Mouse (Mus musculus) layer of hippocampus, adult 18-20 months (tissue): ENCODE data around the gene Spag9. TPM values are rescaled to one million over a fixed set of nuclear protein-coding genes. Genes with fewer than 3 reads are reported as not detected.

Source experiments
- DNase-seq, 2 experiments: peaks; one replicate each; pipeline ENCODE4 v3.0.0; 2022; ENCODE audit warnings: low spot score in 2 of 2
- total RNA-seq, 2 experiments: library from RNA; stranded (reverse); gene quantifications; 2 replicates each; pipeline ENCODE4 v1.2.3; 2021

Gene Spag9
- total RNA-seq, 2 experiments from 2014 or later: 212 to 219 TPM

DNA sequence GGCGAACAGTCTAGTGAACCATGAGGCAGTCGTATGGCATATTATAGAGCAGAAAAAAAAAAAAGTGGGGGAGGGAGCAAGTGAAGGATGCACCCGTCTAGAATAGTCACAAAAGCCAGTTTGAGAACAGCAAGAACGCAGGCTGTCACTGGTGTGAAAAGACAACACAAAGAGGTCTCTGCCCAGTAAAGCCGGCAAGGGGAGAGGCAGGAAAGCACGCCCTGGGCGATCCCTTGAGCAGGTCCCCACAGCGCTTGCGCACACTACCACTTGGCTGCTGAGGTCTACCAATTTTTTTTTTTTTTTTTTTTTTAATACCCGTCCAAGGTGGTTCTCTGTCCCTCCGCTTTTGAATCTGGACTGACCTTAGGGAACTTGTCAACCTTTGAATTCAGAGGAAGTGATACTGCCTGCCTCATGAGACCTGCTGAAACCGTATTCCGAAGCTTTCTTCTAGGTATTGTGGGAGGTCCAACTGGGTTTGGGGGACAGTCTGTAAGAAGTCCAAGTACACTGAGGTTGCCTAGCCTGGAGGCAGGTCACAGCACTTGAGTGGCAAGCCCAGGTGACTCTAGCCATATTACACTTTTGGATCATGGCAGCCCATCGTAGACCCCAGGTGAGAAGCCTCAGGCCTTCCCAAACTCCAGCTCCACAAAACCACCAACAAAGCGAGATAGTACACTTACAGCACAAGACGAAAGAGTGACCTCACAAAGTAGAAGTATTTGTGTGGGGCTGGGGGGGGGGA lies 153.8 kb downstream of the Spag9 start:
- DNase-seq: no peak

DNA sequence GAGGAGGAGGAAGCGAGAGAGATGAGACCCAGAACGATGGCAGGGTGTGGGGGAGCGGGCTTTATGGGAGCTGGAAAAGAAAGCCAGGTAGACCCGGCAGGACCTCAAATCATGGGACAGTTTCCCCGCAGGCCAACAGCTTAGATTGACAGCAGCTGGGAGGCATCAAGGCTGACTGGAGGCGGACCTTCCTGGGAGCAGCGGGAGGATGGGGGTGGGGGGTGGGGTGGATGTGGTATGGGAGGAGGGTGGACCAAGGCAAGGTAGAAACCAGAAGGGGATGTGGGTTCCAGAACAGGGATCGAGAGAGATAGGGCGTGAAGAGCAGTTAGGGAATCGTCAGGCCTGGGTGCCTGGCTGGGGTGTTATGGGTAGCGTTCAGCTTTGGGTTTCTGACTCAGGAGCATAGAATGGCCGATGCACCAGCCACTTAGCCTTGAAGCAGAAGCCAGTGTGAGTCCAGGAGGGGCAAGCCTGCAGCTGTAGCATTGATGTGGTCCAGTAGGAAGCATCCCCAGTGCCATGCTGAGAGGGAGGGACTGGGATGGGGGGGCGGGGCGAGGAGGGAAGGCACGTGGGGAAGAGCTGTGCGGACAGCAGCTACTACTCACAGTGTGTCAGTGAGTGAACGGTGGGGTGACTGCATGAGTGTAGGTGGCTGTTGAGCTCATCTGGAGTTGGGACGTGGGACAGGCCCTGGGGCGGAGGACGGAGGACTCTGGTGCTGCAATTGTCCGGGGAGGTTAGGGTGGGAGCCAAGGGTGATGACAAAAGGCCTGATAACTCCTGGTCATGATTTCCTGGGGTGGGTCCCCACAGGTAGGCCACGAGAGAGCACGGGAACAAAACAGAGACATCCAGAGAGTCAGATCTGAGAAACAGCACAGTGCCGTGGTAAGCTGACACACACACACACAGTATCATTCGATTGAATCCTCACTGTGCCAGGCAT lies 154.9 kb downstream of the Spag9 start:
- no peak for DNase-seq

DNA sequence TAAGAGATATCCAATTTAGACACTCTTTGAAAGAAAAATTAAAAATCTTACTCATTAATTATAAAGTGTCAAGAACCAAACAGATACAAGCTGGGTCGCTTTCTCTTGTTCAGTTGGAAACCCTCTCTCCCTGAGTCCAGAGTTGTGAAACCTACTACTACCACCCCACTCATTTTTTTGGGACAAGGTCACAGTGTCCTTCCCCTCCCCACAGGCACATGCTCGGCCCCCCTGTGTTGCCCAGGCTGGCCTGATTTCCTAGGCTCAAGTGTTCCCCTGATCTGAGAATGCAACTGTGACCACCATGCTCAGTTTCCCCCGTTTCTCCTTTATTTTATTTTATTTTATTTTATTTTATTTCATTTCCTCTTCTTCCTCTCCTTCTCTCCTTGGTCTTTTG lies 158.3 kb downstream of the Spag9 start:
- no peak for DNase-seq

DNA sequence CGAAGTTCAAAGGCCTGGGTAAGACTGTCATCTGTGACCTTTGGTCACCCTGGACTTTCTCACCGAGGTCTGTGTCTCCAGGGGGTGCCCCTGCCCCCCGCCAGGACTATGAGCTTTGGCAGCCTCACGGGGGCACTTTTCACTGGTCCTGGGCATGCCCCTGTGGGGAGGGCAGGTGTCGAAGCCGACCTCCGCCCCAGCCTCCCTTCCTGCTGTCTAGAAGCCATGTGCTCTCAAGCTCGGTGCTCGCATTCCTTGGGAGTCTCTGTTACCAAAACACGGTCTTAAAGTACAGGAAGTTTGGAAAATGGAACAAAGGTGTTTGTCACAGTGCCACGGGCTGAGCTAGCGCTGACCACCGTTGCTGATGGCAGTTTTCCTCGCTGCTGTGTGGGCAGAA lies 162.6 kb downstream of the Spag9 start:
- no peak for DNase-seq

DNA sequence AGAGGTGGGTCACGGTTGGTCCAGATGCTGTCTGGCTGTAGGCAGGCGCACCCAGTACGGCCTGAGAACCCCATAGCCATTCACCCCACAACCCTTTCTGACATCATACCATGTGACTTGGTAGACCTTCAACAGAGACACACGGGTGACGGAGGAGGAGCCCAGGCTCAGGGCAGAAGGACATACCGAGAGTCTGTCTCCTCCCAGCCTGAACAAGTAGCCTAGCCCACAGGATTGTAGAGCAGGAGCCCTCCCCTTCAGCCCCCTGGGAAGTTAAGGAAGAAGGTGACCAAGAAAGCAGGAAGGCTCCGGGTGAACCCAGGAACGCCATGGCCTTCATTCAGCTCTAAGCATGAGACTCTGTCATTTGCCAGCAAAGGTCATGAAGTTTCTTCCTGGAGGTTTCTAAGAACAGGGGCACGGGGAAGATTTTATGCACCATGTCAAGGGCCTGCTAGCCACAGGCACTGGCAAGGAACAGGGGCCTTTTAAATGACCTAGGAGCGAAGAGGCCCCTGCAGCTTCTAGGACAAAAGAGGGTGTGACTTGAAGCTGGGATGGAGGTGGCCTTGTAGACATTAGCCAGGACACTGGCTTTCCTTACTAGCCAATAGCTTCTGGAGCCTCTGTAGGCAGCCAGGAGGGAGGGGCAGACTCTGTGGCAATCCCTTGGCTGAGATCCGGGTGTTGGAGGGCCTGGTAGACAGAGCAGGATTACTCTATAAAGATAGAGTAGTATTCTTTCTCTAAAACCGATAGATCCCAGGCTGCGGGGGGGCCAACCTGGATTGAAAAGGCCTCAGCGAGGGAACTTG lies 163.4 kb downstream of the Spag9 start:
- no peak for DNase-seq

DNA sequence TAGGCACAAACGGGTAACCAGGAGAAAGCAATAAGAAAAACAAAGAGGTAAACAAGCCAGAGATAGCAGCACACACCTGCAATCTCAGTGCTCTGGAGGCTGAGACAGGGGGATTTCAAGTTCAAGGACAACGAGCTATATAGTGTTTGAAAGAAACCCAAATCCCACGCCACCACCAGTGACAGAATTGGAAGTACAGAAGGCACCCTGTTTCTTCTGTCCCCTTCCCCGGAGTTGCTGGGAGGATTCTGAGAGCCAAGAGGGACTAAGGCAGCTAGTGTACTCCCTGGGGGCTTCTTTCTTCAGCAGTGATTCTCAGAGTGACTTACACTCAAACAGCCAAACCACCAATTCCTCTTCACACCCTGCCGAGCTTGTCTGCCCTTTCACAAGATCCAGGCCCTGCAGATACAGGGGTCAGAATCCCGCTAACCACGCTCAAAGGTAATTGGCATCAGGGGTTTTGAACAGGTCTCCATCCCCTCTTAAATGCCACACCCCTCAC lies 164.1 kb downstream of the Spag9 start:
- DNase-seq: no peak

DNA sequence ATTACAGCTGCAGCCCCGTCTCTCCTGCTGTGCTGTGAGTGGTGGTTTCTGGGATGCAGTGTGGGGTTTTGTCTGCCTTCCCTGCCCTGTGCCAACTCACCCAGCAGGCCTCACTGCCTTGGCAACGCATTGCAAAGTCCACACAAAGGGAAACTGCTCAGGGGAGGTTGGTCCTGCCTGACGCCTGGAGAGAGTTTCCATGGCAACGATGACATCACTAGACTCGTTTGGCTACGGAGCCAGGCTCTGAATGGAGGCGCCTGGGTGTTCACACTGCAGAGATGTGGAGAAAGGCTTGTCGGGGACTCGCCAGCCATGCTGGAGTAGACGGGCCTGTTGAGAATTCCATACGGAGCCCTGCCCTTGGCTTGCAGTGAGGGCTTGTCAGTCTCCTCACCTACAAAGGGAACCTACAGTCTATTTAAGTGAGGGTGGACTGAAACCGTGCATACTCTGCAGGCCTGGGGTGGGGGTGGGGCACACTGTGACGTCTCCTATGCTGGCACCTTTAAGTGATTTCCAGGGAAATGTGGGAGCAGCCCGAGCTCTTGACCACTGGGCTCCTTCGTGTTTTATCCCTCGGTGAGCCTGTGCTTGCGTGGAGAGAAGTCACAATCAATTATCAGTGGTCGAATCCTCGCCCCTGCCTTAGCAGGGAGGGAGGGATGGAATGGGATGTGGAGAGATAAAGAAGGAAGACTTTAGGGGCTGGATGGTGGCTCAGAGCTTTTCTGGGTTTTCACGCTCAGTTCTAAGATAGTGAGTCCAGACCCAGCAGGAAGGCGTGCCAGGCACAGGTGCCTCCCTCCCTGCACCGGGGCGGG lies 164.8 kb downstream of the Spag9 start:
- peak; percentile 95 to 98 for DNase-seq

DNA sequence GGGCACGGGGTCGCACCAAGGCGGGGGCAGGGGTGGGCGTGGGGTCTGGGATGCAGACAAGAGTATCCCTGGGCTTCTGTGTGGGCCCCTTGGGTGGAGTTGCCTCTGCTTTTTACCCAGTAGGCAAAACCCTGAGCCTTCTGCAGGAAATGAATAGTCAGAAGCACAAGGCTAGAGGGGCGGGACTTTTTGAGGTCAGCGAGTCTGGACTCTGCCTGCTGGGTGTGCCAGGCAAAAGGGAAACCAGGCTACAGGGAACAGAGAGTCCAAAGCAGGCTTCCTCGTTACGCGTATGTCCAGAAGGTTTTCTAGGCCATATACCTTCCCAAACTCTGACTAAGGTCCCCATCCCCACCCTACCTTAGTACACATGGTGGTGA lies 165.4 kb downstream of the Spag9 start:
- peak in 1 of 2 experiments; percentile 45 for DNase-seq

DNA sequence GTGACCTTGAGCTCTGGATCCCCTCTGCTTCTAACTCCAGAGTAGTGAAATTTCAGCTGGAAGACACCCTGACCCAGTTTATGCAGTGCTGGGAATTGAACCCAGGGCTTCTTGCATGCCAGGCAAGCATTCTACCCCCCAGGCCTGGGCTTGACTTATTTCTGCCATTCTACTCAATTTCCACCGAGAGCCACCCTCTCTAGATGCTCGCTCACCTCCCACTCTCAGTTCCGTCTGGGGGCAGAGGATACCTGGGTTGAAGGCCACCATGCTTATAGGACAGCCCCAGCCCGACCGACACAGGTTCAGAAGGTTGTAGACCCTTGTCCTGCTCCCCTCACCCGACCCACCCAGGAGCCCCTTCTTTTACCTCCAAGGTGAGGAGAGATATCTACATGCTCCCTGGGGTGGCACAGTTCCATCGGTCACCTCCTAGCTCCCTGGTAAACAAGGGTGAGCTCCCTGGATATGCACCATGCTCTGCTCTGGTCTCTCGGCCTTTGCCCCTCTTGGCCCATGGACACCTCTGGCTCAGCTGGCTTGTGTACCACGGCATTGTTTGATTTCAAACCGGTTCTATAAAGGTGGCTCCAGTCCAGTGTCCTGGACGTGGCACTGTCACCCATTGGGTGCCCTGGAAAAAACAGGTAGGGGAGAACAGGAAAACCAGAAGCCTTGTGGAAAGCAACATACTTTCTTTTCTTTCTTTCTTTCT lies 166.1 kb downstream of the Spag9 start:
- DNase-seq: no peak

DNA sequence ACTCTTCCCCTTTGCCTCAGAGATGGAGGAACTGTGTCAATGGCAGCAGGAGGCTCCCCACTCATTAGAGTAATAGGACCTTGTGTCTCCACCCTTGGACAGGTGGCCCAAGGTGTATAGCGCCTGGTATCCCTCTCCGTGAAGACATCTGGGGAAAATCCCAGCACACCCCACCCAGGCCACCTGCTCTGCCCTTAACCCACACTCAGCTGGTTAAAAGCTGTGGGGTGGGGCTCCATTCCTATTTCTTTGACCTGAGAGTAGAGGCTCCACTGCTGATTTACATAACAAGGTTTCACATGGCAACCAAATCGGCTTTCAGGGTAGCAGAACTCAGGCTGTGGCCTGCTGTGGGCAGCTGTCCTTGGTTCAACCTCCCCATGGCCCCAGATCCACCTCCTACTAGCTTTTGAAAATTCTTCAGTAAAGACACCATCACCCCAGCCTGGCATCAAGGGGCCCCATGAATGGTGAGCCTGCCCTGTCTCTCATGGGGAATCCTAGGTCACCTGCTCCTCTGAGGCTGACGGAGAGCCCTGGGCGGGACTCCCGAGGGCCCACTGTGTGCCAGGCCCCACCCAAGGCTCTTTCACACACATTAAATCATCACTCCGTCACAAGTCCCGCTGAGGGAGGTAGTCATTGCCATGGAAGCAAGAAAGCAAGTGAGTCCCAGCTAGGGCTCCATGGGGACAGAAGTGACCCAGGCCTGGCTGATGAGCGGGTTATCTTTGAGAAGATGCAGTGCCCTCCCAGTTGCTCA lies 167.3 kb downstream of the Spag9 start:
- DNase-seq: no peak

DNA sequence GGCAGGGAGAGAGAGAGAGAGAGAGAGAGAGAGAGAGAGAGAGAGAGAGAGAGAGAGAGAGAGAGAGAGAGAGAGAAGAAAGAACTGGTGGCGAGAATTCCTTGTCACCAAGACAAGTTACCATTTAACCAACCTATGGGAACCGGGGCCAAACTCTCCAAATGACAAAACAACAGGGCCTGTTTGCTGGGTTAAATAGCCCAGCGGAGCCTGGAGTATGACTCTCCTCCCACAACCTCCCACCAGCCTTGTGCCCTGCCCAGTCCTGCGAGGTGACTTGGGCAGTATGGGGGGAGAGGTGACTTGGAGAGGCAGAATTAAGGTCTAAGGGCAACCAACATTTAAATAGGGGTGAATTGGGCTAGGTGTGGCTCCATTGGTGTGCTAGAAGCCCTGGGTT lies 169.9 kb downstream of the Spag9 start:
- DNase-seq: no peak

DNA sequence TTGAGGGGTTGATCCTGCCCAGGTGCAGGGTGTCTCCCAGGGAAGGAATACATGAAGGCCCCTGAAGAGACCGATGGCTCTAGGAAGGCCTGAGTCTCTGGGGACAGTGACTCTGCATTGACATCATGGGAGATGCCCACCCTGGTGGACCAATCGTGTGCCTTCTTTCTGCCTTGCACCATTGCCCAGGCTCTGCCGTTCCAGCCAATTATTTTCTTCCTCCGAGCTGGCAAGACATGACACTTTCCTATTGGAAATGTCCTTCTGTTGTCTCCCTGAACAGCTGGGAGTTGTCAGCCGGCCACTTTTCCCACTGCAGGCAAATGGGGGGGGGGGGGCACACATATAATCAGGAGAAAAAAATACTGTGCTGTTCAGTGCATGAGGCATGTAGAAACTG lies 172.3 kb downstream of the Spag9 start:
- no peak for DNase-seq

DNA sequence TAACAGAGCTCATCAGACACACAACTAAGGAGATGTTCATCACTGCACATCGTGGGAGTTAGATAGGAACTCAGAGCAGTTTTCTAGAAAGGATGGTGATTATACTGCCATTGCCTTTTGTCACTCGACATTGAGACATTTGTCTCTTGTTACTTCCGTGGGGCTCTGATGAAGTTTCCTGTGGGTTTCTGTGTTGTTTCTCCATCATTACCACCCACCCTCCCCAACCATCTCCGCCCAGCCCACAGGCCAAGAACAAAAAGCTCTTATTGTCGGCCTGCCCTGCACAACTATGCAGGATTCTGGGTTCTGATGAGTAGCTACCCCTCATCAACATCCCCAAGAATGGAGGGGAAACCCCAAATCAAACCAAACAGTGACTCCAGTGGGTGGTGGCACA lies 173.7 kb downstream of the Spag9 start:
- no peak for DNase-seq

DNA sequence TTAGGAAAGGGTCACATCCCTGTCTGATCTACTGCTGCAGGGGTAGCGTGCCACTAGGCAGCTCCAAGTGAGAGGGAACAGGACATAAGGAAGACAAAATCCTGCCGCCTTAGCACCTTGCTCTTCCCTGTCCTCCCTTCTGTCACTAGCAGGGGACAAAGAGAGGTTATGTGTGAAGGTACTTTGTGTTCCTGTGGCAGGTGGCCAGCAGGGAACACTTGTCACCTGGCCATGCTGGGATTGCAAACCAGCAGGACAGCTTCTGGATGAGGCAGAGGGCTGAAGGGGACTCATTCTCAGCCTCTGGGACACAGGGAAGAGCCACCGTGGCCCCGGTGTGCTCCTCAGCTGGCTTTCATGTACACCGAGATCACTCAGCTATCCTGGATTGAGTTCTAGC lies 175.8 kb downstream of the Spag9 start:
- DNase-seq: no peak

DNA sequence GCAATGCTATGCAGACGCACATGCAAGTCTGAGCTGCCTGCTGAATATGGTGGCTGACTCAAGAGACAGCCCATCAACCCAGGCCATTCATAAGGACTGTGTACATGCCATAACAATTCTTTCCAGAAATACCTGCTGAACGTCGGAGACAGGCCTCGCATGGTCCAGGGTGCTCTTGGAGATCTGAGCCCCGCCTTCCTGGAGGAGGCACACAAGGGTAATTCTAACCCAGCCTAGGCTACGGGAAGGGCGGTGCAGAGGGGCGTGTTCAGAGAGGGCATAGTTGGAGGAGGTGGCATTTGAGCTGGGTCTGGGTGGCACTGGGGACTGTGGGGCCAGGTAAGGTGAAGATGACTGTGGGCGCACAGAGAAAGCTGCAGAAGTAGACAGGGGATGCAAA lies 176.3 kb downstream of the Spag9 start:
- DNase-seq: no peak

DNA sequence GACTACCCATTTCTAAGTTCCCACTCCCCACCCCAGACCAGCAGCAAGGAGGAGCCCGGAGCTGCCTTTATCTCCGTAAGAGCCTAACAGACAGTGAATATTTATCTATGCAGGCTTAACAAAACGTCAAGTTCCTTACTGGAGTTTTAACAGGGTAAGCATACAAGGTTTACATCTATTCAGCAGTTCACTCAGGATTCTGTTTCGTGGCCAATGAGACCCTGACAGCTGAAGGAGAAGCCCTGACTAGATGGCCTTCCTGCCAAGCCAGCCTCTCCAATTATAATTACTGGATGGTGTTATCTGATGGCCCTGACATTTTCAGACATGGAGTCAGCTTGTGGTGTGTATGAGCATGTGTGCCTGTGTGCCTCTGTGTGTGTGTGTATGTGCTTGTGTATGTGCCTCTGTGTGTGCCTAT lies 177.8 kb downstream of the Spag9 start:
- no peak for DNase-seq

DNA sequence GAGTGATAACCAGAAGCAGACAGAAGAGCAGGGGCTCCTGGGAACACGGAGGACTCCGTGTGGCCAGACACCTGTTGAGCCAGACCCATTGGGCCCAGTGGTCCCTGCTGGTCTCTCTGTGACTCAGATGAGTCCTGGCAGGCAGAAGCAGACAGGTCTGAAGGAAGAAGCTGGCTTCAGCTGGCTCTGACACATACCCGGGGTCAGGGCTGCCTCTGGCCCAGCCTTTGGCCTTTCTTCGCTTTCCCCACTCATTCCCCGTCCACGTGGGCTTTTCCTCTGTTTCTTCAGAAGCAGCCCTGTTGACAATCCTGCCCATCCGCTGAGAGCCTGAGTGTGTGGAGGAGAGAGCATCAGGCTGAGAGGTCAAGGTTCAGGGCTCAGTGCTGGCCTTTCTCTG lies 179.4 kb downstream of the Spag9 start:
- DNase-seq: no peak
